Mouse (Mus musculus) hindbrain, embryonic 14.5 days (tissue): ENCODE measurements around the gene Lrrc7. TPM values are rescaled to one million over a fixed set of nuclear protein-coding genes. Genes with fewer than 3 reads are reported as not detected.
"Not testable (repeated sequence)": the region's sequence is repeated elsewhere in the genome, so short reads cannot be mapped to it uniquely, and the experiment has no call there.

ENCODE experiments used
- ATAC-seq: fragments of 200-750 bp; cut with Nextera tagmentation; 2 replicates; pipeline ENCODE4 v1.8.0; 2017; ENCODE audit warnings: moderate number of reproducible peaks, mild to moderate bottlenecking, moderate TSS enrichment, moderate library complexity; ENCODE audit not compliant: low FRiP score
- DNase-seq: peaks from one replicate; pipeline ENCODE4 v3.0.0-alpha.2; 2015; ENCODE audit warnings: low spot score
- H3K27ac ChIP-seq: fragments of 300-500 bp; sonication (generic); 2 replicates; pipeline ENCODE4 v1.5.1; 2014; ENCODE audit warnings: mild to moderate bottlenecking, moderate library complexity
- H3K27me3 ChIP-seq: fragments of 300-500 bp; sonication (generic); 2 replicates; pipeline ENCODE4 v1.6.1; 2014; ENCODE audit warnings: mild to moderate bottlenecking, low read length, mixed read lengths; ENCODE audit not compliant: control insufficient read depth, insufficient read depth
- H3K36me3 ChIP-seq: fragments of 300-500 bp; sonication (generic); replicated peaks from 2 replicates; pipeline ENCODE4 v1.6.1; 2014; ENCODE audit not compliant: control insufficient read depth, insufficient read depth
- H3K4me1 ChIP-seq: fragments of 300-500 bp; sonication (generic); replicated peaks from 2 replicates; pipeline ENCODE4 v1.6.1; 2014; ENCODE audit warnings: antibody characterized with exemption, low read length, mixed read lengths; ENCODE audit not compliant: control insufficient read depth, insufficient read depth
- H3K4me2 ChIP-seq: fragments of 300-500 bp; sonication (generic); replicated peaks from 2 replicates; pipeline ENCODE4 v1.6.1; 2014; ENCODE audit warnings: mild to moderate bottlenecking, moderate library complexity
- H3K4me3 ChIP-seq: fragments of 300-500 bp; sonication (generic); replicated peaks from 2 replicates; pipeline ENCODE4 v1.5.1; 2014; ENCODE audit warnings: mild to moderate bottlenecking, low read length
- H3K9ac ChIP-seq: fragments of 300-500 bp; sonication (generic); 2 replicates; pipeline ENCODE4 v1.6.1; 2014
- H3K9me3 ChIP-seq: fragments of 300-500 bp; sonication (generic); 2 replicates; pipeline ENCODE4 v1.6.1; 2016; ENCODE audit warnings: low read length; ENCODE audit not compliant: control insufficient read depth
- WGBS: fragments of 180-500 bp; shearing (Covaris S2); extraction: QIAGEN DNeasy Blood & Tissue Kit; methylation state at CpG from one replicate; pipeline ENCODE4 v1.1.7; 2014; 5-methylcytosine and 5-hydroxymethylcytosine counted together
- polyA plus RNA-seq: library from polyadenylated mRNA; unstranded; fragments of >200 nt; fragmentation: Nextera tagmentation; extraction: Ambion mirVana; gene quantifications from 2 replicates; pipeline ENCODE4 v1.2.1, GENCODE M21; 2014

Gene Lrrc7
- polyA plus RNA-seq, 1 experiment from 2014 or later, result 15.8 TPM

- Histone ChIP-seq H3K9ac (no peak overlapping the region), H3K27ac (no peak overlapping the region), H3K9me3 (no peaks in the 10 kb centered on the region), H3K36me3 (no peaks in the 10 kb centered on the region; the same call in 1 of the 2 replicates), H3K4me3 (no peak overlapping the region), H3K27me3 (no peaks in the 10 kb centered on the region), H3K4me2 (no peak overlapping the region), H3K4me1 (no peaks in the 10 kb centered on the region)
- WGBS, result 66% methylated on average over 3 of the region's 3 CpGs
- ATAC-seq, result no peak
- DNase-seq, result no peak
These were observed 439.1 kb downstream of the Lrrc7 start for GRCm38 (mm10) chr3:158122899-158123298.

- H3K9ac ChIP-seq, result no peak overlapping the region
- H3K4me2 ChIP-seq, result no peak overlapping the region
- no peaks in the 10 kb centered on the region for H3K9me3 ChIP-seq
- no peak overlapping the region for H3K27ac ChIP-seq
- whole genome bisulfite sequencing, result 76% methylated on average over 1 of the region's 1 CpGs
- ATAC-seq (peak; percentile 40; the same call in 1 of the 2 replicates), DNase-seq (no peak)
- no peak overlapping the region for H3K4me3 ChIP-seq
- no peaks in the 10 kb centered on the region for H3K4me1 ChIP-seq
- H3K27me3 ChIP-seq, result no peaks in the 10 kb centered on the region
- H3K36me3 ChIP-seq, result peaks cover 6% of the 10 kb centered on the region; the same call in 1 of the 2 replicates
These were observed 456.8 kb downstream of the Lrrc7 start for GRCm38 (mm10) chr3:158105260-158105659.

GRCm38 (mm10) chr3:158103467-158103866 is 458.6 kb downstream of the Lrrc7 start:
- Histone ChIP-seq H3K4me3 (no peak overlapping the region), H3K4me2 (no peak overlapping the region), H3K27me3 (no peaks in the 10 kb centered on the region), H3K4me1 (no peaks in the 10 kb centered on the region), H3K27ac (no peak overlapping the region), H3K9ac (no peak overlapping the region), H3K9me3 (no peaks in the 10 kb centered on the region), H3K36me3 (peaks cover 6% of the 10 kb centered on the region; the same call in 1 of the 2 replicates)
- ATAC-seq (no peak), DNase-seq (no peak)
- WGBS, result 83% methylated on average over 2 of the region's 2 CpGs

- H3K4me2 ChIP-seq, H3K36me3 ChIP-seq, H3K4me1 ChIP-seq, H3K4me3 ChIP-seq, ATAC-seq, H3K9me3 ChIP-seq, DNase-seq, H3K27ac ChIP-seq, H3K9ac ChIP-seq, H3K27me3 ChIP-seq: not testable (repeated sequence)
- WGBS, result 82% methylated on average over 1 of the region's 1 CpGs
These were observed 459.5 kb downstream of the Lrrc7 start for GRCm38 (mm10) chr3:158102530-158102929.

- not testable (repeated sequence) for H3K36me3 ChIP-seq, H3K4me1 ChIP-seq, ATAC-seq, H3K9me3 ChIP-seq, H3K9ac ChIP-seq, H3K4me3 ChIP-seq, H3K27me3 ChIP-seq, H3K4me2 ChIP-seq, H3K27ac ChIP-seq, DNase-seq
- 92% methylated on average over 8 of the region's 10 CpGs for WGBS
These were observed 460.0 kb downstream of the Lrrc7 start for GRCm38 (mm10) chr3:158102043-158102442.

- no peak for DNase-seq
- Histone ChIP-seq H3K36me3 (no peaks in the 10 kb centered on the region), H3K27me3 (no peaks in the 10 kb centered on the region), H3K9ac (no peak overlapping the region), H3K27ac (no peak overlapping the region), H3K4me3 (no peak overlapping the region), H3K4me1 (no peaks in the 10 kb centered on the region), H3K4me2 (no peak overlapping the region), H3K9me3 (no peaks in the 10 kb centered on the region)
- WGBS, result 83% methylated on average over 4 of the region's 4 CpGs
- ATAC-seq, result no peak
These were observed 468.1 kb downstream of the Lrrc7 start for GRCm38 (mm10) chr3:158093919-158094318.

GRCm38 (mm10) chr3:158091601-158092000 is 470.4 kb downstream of the Lrrc7 start:
- ATAC-seq, result no peak
- Histone ChIP-seq H3K9ac (no peak overlapping the region), H3K27ac (no peak overlapping the region), H3K9me3 (no peaks in the 10 kb centered on the region), H3K36me3 (no peaks in the 10 kb centered on the region), H3K4me2 (no peak overlapping the region), H3K4me3 (no peak overlapping the region), H3K4me1 (no peaks in the 10 kb centered on the region), H3K27me3 (no peaks in the 10 kb centered on the region)
- whole genome bisulfite sequencing, result 83% methylated on average over 3 of the region's 3 CpGs
- no peak for DNase-seq

- H3K27ac ChIP-seq, result no peak overlapping the region
- no peaks in the 10 kb centered on the region for H3K36me3 ChIP-seq
- no peak overlapping the region for H3K4me2 ChIP-seq
- no peaks in the 10 kb centered on the region for H3K4me1 ChIP-seq
- H3K27me3 ChIP-seq, result no peaks in the 10 kb centered on the region
- H3K9ac ChIP-seq, result no peak overlapping the region
- ATAC-seq, result no peak
- no peak overlapping the region for H3K4me3 ChIP-seq
- 75% methylated on average over 5 of the region's 5 CpGs for WGBS
- no peaks in the 10 kb centered on the region for H3K9me3 ChIP-seq
- no peak for DNase-seq
These were observed 484.2 kb downstream of the Lrrc7 start for GRCm38 (mm10) chr3:158077828-158078227.

- H3K4me1 ChIP-seq, result no peaks in the 10 kb centered on the region
- 49% methylated on average over 1 of the region's 1 CpGs for WGBS
These were observed 484.6 kb downstream of the Lrrc7 start for GRCm38 (mm10) chr3:158077380-158077772.

GRCm38 (mm10) chr3:158076685-158077379 is 485.2 kb downstream of the Lrrc7 start:
- Histone ChIP-seq H3K9ac (no peak overlapping the region), H3K36me3 (no peaks in the 10 kb centered on the region), H3K4me3 (no peak overlapping the region), H3K4me2 (no peak overlapping the region), H3K4me1 (no peaks in the 10 kb centered on the region), H3K9me3 (no peaks in the 10 kb centered on the region), H3K27ac (no peak overlapping the region), H3K27me3 (no peaks in the 10 kb centered on the region)
- no peak for ATAC-seq
- DNase-seq, result peak; percentile 74
- 45% methylated on average over 4 of the region's 4 CpGs for WGBS

More at GRCm38 (mm10) chr3:158077380-158077772, 484.6 kb downstream of the Lrrc7 start:
- Histone ChIP-seq H3K27me3 (no peaks in the 10 kb centered on the region), H3K36me3 (no peaks in the 10 kb centered on the region), H3K4me2 (no peak overlapping the region), H3K9ac (no peak overlapping the region), H3K9me3 (no peaks in the 10 kb centered on the region), H3K27ac (no peak overlapping the region), H3K4me3 (no peak overlapping the region)
- ATAC-seq (no peak), DNase-seq (no peak)
